Mouse (Mus musculus) ES-E14 (cell line): Measurements from ENCODE around the gene Samd4.

Experiments
- CHD2 ChIP-seq: IDR thresholded peaks from 2 replicates; pipeline ENCODE4 v1.6.1; 2014; ENCODE audit warnings: mild to moderate bottlenecking, low read depth, low read length, inconsistent platforms
- HCFC1 ChIP-seq: IDR thresholded peaks from 2 replicates; pipeline ENCODE4 v1.6.1; 2012; ENCODE audit warnings: low read length, inconsistent platforms, borderline replicate concordance; ENCODE audit not compliant: insufficient read depth
- MAFK ChIP-seq: IDR thresholded peaks from 2 replicates; pipeline ENCODE4 v1.6.1; 2014; ENCODE audit warnings: mild to moderate bottlenecking, low read depth, low read length, inconsistent platforms; ENCODE audit not compliant: insufficient read depth
- ZC3H11A ChIP-seq: IDR thresholded peaks from 2 replicates; pipeline ENCODE4 v1.6.1; 2012; ENCODE audit warnings: low read depth, mild to moderate bottlenecking, inconsistent platforms, low read length, borderline replicate concordance

DNA sequence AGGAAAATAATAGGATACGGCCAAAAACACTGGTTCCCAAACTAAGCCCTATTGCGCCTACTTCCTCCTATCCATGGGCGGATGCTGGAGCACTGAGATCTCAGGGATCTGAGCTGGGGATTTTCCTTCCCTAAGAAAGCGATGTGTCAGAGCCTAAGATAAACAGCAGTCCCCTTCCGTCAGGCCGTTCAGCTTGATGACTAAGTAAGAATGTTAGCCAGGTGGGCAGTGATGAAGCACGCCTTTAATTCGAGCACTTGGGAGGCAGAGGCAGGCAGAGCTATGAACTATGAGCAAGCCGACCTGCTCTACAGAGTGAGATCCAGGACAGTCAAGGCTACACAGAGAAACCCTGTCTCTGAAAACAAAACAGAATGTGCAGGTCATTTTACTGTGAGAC, 140.9 kb downstream of the Samd4 start:
- no peak for TF ChIP-seq HCFC1
- TF ChIP-seq MAFK: no peak
- TF ChIP-seq CHD2: no peak
- TF ChIP-seq ZC3H11A: no peak
